In the genomic region with DNA sequence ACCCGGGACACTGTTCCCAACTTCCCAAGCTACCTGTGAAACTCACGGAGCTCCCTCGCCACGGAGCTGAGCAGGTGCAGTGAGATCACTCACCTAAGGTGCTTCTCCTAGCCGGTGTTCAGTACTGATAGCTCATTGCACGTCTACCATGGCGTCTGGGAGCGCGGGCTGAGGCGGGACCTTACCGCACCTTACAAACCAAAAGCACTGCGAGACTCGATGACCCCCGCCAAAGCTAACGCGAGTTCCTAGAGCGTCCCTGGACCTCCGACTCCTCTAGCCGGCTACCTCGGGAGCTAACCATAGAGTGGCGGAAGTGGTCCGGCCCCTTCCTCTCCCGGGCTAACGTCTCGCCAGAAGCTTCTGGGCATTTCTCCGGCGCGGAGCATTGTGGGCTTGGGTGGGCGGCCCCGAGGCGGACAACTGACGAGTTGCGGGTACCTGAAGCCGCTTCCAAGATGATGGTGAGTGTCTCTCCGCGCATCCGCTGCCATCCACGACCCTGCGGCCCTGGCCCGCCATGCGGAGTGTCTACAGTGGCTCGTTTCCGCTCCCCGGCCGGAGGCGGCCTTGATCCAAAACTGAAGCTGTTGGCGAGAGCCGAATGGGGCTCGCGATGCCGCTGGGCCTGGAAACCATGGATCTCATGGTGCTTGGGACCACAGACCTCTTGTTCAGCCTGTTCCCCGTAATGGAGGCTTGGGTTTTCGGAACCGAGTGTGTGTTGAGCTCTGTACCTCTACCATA, we compare ENCODE assay signal across 8 mouse cellular contexts. TPM values are rescaled to one million over a fixed set of nuclear protein-coding genes. Genes with fewer than 3 reads are reported as not detected.
A peak's percentile ranks its signal among the peaks of the same experiment; 100 is the strongest.
DNase-seq lines count a peak whose midpoint lies in the region; ATAC-seq and TF ChIP-seq lines count a peak whose summit lies in the region.

A gene (minus strand): TSS at position 307 of the 747 bp plus-strand sequence.

- H3K9me3 ChIP-seq in heart, embryonic 12.5 days (replicated peaks) = no peaks in the 10 kb centered on the region
- no peaks in the 10 kb centered on the region for H3K9me3 ChIP-seq in kidney, postnatal 0 days (replicated peaks; ENCODE audit: low read length)
- no peaks in the 10 kb centered on the region for H3K9me3 ChIP-seq in liver, embryonic 11.5 days (ENCODE audit: control insufficient read depth, low read length)
- no peaks in the 10 kb centered on the region for H3K9me3 ChIP-seq in stomach, embryonic 14.5 days (ENCODE audit: control insufficient read depth, low read depth, low read length)

- peak within 1 kb of the TSS; percentile 93 for H3K27ac ChIP-seq in heart, embryonic 12.5 days (ENCODE audit: poor library complexity, severe bottlenecking)
- peak within 1 kb of the TSS; percentile 87 for H3K27ac ChIP-seq in kidney, postnatal 0 days
- peak within 1 kb of the TSS; percentile 85 for H3K27ac ChIP-seq in liver, embryonic 11.5 days (ENCODE audit: low read depth, low read length)
- peak within 1 kb of the TSS; percentile 93 for H3K27ac ChIP-seq in stomach, embryonic 14.5 days (ENCODE audit: low read length)

- no peaks in the 10 kb centered on the region for H3K27me3 ChIP-seq in heart, embryonic 12.5 days (replicated peaks)
- no peaks in the 10 kb centered on the region for H3K27me3 ChIP-seq in kidney, postnatal 0 days (ENCODE audit: insufficient read depth, low read length)
- H3K27me3 ChIP-seq in liver, embryonic 11.5 days (replicated peaks; ENCODE audit: control insufficient read depth, insufficient read depth, low read length) = no peaks in the 10 kb centered on the region
- no peaks in the 10 kb centered on the region for H3K27me3 ChIP-seq in stomach, embryonic 14.5 days (ENCODE audit: control insufficient read depth, insufficient read depth, low read length)

- peaks cover 13% of the 10 kb centered on the region for H3K36me3 ChIP-seq in heart, embryonic 12.5 days
- 0 out of 2 replicates have a peak, but pooled peaks cover 2% of the 10 kb centered on the region for H3K36me3 ChIP-seq in kidney, postnatal 0 days (ENCODE audit: insufficient read depth, low read length)
- H3K36me3 ChIP-seq in liver, embryonic 11.5 days (ENCODE audit: control insufficient read depth, insufficient read depth, low read length) = peaks cover under 1% of the 10 kb centered on the region; the same call in 1 of the 2 replicates
- 0 out of 2 replicates have a peak, but pooled peaks cover 3% of the 10 kb centered on the region for H3K36me3 ChIP-seq in stomach, embryonic 14.5 days (ENCODE audit: control insufficient read depth, insufficient read depth, low read length)

- peak; percentile 66 for ATAC-seq in erythroid progenitor cell, adult 5-6 weeks (replicated peaks; ENCODE audit: low FRiP score, poor library complexity, severe bottlenecking)
- peak; percentile 91 for ATAC-seq in heart, embryonic 12.5 days (ENCODE audit: insufficient number of reproducible peaks, low FRiP score)
- ATAC-seq in kidney, postnatal 0 days (replicated peaks; ENCODE audit: low FRiP score, low read depth) = peak; percentile 91
- ATAC-seq in liver, embryonic 11.5 days (replicated peaks; ENCODE audit: low FRiP score) = peak; percentile 88
- peak; percentile 90 for ATAC-seq in stomach, embryonic 14.5 days (ENCODE audit: insufficient number of reproducible peaks, insufficient read depth, low FRiP score, low read depth)

- peak within 1 kb of the TSS; percentile 96 for H3K4me2 ChIP-seq in heart, embryonic 12.5 days
- H3K4me2 ChIP-seq in kidney, postnatal 0 days (ENCODE audit: low read length) = peak within 1 kb of the TSS; percentile 97
- peak within 1 kb of the TSS; percentile 80 for H3K4me2 ChIP-seq in liver, embryonic 11.5 days
- peak within 1 kb of the TSS; percentile 87 for H3K4me2 ChIP-seq in stomach, embryonic 14.5 days (replicated peaks; ENCODE audit: low read depth, low read length)

- TF ChIP-seq CTCF in kidney, postnatal 0 days (IDR thresholded peaks at IDR 0.05; ENCODE audit: low read depth) = no peak

- H3K4me3 ChIP-seq in heart, embryonic 12.5 days = peak within 1 kb of the TSS; percentile 80
- peak within 1 kb of the TSS; percentile 80 for H3K4me3 ChIP-seq in kidney, postnatal 0 days (replicated peaks; ENCODE audit: low read depth, low read length)
- peak within 1 kb of the TSS; percentile 79 for H3K4me3 ChIP-seq in liver, embryonic 11.5 days (ENCODE audit: low read depth, low read length)
- H3K4me3 ChIP-seq in stomach, embryonic 14.5 days (ENCODE audit: low read depth, low read length) = peak within 1 kb of the TSS; percentile 84

- H3K4me1 ChIP-seq in heart, embryonic 12.5 days (replicated peaks) = peaks cover 41% of the 10 kb centered on the region
- H3K4me1 ChIP-seq in kidney, postnatal 0 days (replicated peaks; ENCODE audit: insufficient read depth, low read length) = peaks cover 10% of the 10 kb centered on the region
- peaks cover 34% of the 10 kb centered on the region for H3K4me1 ChIP-seq in liver, embryonic 11.5 days (replicated peaks; ENCODE audit: control insufficient read depth, insufficient read depth, low read length)
- peaks cover 10% of the 10 kb centered on the region; the same call in 1 of the 2 replicates for H3K4me1 ChIP-seq in stomach, embryonic 14.5 days (ENCODE audit: control insufficient read depth, insufficient read depth, low read length)

- peak; percentile 97 for DNase-seq in CD4-positive helper T cell, adult 2 months (ENCODE audit: low read depth, low spot score)
- peak; percentile 99 for DNase-seq in brain, embryonic 18.5 days (ENCODE audit: low read depth, low spot score)
- peak; percentile 99 for DNase-seq in kidney, postnatal 0 days (ENCODE audit: low spot score)
- peak; percentile 97 for DNase-seq in liver, embryonic 11.5 days (ENCODE audit: low spot score)
- peak; percentile 94 for DNase-seq in naive thymus-derived CD4-positive, alpha-beta T cell, adult 2 months (ENCODE audit: low read depth)

- peak within 1 kb of the TSS; percentile 94 for H3K9ac ChIP-seq in heart, embryonic 12.5 days
- H3K9ac ChIP-seq in kidney, postnatal 0 days (ENCODE audit: low read depth, low read length) = peak within 1 kb of the TSS; percentile 85
- peak within 1 kb of the TSS; percentile 87 for H3K9ac ChIP-seq in liver, embryonic 11.5 days (ENCODE audit: low read depth, low read length)
- peak within 1 kb of the TSS; percentile 87 for H3K9ac ChIP-seq in stomach, embryonic 14.5 days (replicated peaks; ENCODE audit: low read depth, low read length)

- under 1% methylated on average over 54 of the region's 54 CpGs for WGBS in heart, embryonic 12.5 days
- under 1% methylated on average over 54 of the region's 54 CpGs for WGBS in kidney, postnatal 0 days
- under 1% methylated on average over 54 of the region's 54 CpGs for WGBS in liver, embryonic 11.5 days
- under 1% methylated on average over 54 of the region's 54 CpGs for WGBS in stomach, embryonic 14.5 days

RNA-seq across cellular contexts. Expression of the gene that starts here (rescaled TPM):
- 17.7 and 18.9 TPM in 2 replicates for total RNA-seq in erythroid progenitor cell, adult 5-6 weeks (2015; ENCODE audit: low replicate concordance)
- 1.4 and 3.1 TPM in 2 replicates for total RNA-seq in erythroid progenitor cell, adult 5-6 weeks (2017; ENCODE audit: low replicate concordance)
- 35.5 and 37.1 TPM in 2 replicates for polyA plus RNA-seq in heart, embryonic 12.5 days (2016; fragmentation: Nextera tagmentation; extraction: Ambion mirVana)
- 37.3 and 40.2 TPM in 2 replicates for polyA plus RNA-seq in kidney, postnatal 0 days (2015; fragmentation: Nextera tagmentation; extraction: Ambion mirVana)
- polyA plus RNA-seq in liver, embryonic 11.5 days (2014; fragmentation: Nextera tagmentation; extraction: Ambion mirVana) = 35.7 and 37.7 TPM in 2 replicates
- 23.9 and 25.2 TPM in 2 replicates for polyA plus RNA-seq in stomach, embryonic 14.5 days (2014; fragmentation: Nextera tagmentation; extraction: Ambion mirVana)

Comparison
In these comparisons a context has a peak if more than half of its experiments do, and no peak if none do; other contexts are left out.
1. Peak in every context shown above with its lines: DNase-seq, ATAC-seq, H3K4me3 ChIP-seq and H3K27ac ChIP-seq.